Mouse (Mus musculus) forebrain, postnatal 0 days (tissue): ENCODE measurements around the gene Hey2. TPM values are rescaled to one million over a fixed set of nuclear protein-coding genes. Genes with fewer than 3 reads are reported as not detected.

Experiments
- ATAC-seq: fragments of 200-750 bp; cut with Nextera tagmentation; 2 replicates; pipeline ENCODE4 v1.8.0; 2017; ENCODE audit warnings: mild to moderate bottlenecking, moderate library complexity
- DNase-seq: peaks from one replicate; pipeline ENCODE4 v3.0.0-alpha.2; 2015
- H3K27ac ChIP-seq: fragments of 300-500 bp; sonication (generic); 2 replicates; pipeline ENCODE4 v1.5.1; 2014; ENCODE audit warnings: low read depth, mild to moderate bottlenecking, antibody characterized with exemption, low read length, moderate library complexity, mixed read lengths
- H3K27me3 ChIP-seq: fragments of 300-500 bp; sonication (generic); 2 replicates; pipeline ENCODE4 v1.6.1; 2014; ENCODE audit warnings: mild to moderate bottlenecking, low read length, mixed read lengths; ENCODE audit not compliant: insufficient read depth
- H3K36me3 ChIP-seq: fragments of 300-500 bp; sonication (generic); 2 replicates; pipeline ENCODE4 v1.6.1; 2014; ENCODE audit warnings: mild to moderate bottlenecking, moderate library complexity; ENCODE audit not compliant: insufficient read depth
- H3K4me1 ChIP-seq: fragments of 300-500 bp; sonication (generic); 2 replicates; pipeline ENCODE4 v1.6.1; 2014; ENCODE audit warnings: antibody characterized with exemption; ENCODE audit not compliant: insufficient read depth
- H3K4me2 ChIP-seq: fragments of 300-500 bp; sonication (generic); 2 replicates; pipeline ENCODE4 v1.6.1; 2014; ENCODE audit warnings: low read depth, mild to moderate bottlenecking, moderate library complexity
- H3K4me3 ChIP-seq: fragments of 300-500 bp; sonication (generic); 2 replicates; pipeline ENCODE4 v1.5.1; 2014; ENCODE audit warnings: low read depth, low read length, mixed read lengths
- H3K9ac ChIP-seq: fragments of 300-500 bp; sonication (generic); 2 replicates; pipeline ENCODE4 v1.6.1; 2014; ENCODE audit warnings: mild to moderate bottlenecking
- H3K9me3 ChIP-seq: fragments of 300-500 bp; sonication (generic); 2 replicates; pipeline ENCODE4 v1.6.1; 2016; ENCODE audit warnings: low read length
- CTCF ChIP-seq: sonication (generic); IDR thresholded peaks from 2 replicates; pipeline ENCODE4 v1.5.1; 2016; ENCODE audit warnings: antibody characterized with exemption, control low read depth, low read depth
- WGBS: fragments of 180-500 bp; shearing (Covaris S2); extraction: QIAGEN DNeasy Blood & Tissue Kit; methylation state at CpG from one replicate; pipeline ENCODE4 v1.1.7; 2014; 5-methylcytosine and 5-hydroxymethylcytosine counted together
- polyA plus RNA-seq: library from polyadenylated mRNA; unstranded; fragments of >200 nt; fragmentation: Nextera tagmentation; extraction: Ambion mirVana; gene quantifications from 2 replicates; pipeline ENCODE4 v1.2.1, GENCODE M21; 2015
- total RNA-seq: library from RNA; depleted of rRNA; stranded (reverse); fragments of >200 nt; gene quantifications from 2 replicates; pipeline ENCODE4 v1.2.3, GENCODE M21; 2014; rRNA removed

Gene Hey2
- total and polyA plus RNA-seq, 2 experiments from 2014 or later = 2.7 to 7.7 TPM

DNA sequence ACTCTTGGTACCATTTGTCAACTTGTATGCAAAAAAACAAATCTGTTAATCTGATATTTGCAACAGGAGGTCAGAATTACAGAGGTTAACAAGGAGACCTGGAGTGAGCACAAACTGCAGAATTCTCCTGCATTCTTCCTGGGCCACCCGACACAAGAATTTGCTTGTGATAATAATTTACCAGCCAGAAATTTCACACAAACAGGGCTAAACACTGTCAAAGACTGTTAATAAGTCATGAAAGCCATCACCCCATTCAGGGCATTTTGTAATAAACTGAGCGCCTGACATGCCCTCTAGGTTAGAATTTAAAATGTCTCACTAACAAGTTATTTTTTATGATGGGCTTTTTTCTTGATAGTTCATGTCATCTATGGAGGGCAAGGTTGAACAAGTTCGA is 51.6 kb downstream of the Hey2 start:
- TF ChIP-seq CTCF = no peak
- H3K4me1 ChIP-seq = no peaks in the 10 kb centered on the region
- no peak overlapping the region for H3K4me3 ChIP-seq
- ATAC-seq = no peak
- no peak overlapping the region for H3K27ac ChIP-seq
- peaks cover 6% of the 10 kb centered on the region; the same call in 1 of the 2 replicates for H3K36me3 ChIP-seq
- no peak overlapping the region for H3K9ac ChIP-seq
- 95% methylated on average over 3 of the region's 3 CpGs for WGBS
- DNase-seq = no peak
- H3K27me3 ChIP-seq = no peaks in the 10 kb centered on the region
- no peak overlapping the region for H3K4me2 ChIP-seq
- peaks cover 7% of the 10 kb centered on the region; the same call in 1 of the 2 replicates for H3K9me3 ChIP-seq

DNA sequence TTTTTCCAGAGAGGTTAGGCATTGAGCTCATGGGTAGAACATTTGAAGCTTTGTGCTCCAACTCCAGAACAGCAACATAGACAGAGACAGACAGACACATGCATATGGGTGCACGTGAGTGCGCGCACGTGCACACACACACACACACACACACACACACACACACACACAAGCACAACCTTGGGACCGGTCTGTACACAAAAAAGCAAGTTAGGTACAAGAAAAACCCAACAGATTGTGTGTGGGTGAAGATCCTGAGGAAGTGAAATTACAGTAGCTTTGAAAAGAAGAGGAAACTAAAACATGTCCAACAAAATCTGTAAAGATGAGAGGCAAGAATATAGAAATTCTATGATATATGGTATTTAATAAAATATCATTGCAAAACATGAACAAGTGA is 53.1 kb downstream of the Hey2 start:
- no peak overlapping the region for H3K4me3 ChIP-seq
- ATAC-seq = no peak

DNA sequence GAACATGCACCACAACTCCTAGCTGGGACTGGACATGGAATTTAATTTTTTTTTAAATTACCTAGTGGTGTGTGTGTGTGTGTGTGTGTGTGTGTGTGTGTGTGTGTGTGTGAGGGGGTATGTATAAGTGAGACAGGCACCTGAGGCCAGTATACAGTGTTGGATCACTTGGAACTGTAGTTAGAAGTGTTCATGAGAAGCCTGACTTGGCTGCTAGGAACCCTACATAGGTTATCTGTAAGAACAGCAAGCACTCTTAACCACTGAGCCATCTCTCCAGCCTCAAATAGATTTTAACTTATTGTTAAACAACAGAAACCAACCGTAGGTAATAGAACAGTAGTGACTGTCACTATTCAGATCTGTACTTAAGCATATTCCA is 54.3 kb downstream of the Hey2 start:
- no peak overlapping the region for H3K27ac ChIP-seq
- H3K4me2 ChIP-seq = no peak overlapping the region
- ATAC-seq = no peak
- no peaks in the 10 kb centered on the region for H3K4me1 ChIP-seq
- no peak overlapping the region for H3K4me3 ChIP-seq
- no peak for TF ChIP-seq CTCF
- H3K9me3 ChIP-seq = no peaks in the 10 kb centered on the region
- 90% methylated on average over 1 of the region's 1 CpGs for WGBS
- peaks cover 8% of the 10 kb centered on the region for H3K36me3 ChIP-seq
- no peak overlapping the region for H3K9ac ChIP-seq
- no peak for DNase-seq
- H3K27me3 ChIP-seq = no peaks in the 10 kb centered on the region

More for the DNA sequence above, 53.1 kb downstream of the Hey2 start:
- Histone ChIP-seq H3K4me1 (no peaks in the 10 kb centered on the region), H3K36me3 (peaks cover 6% of the 10 kb centered on the region), H3K9me3 (peaks cover 5% of the 10 kb centered on the region; the same call in 1 of the 2 replicates), H3K27me3 (no peaks in the 10 kb centered on the region), H3K4me2 (no peak overlapping the region), H3K9ac (no peak overlapping the region), H3K27ac (no peak overlapping the region)
- WGBS = 98% methylated on average over 5 of the region's 5 CpGs
- no peak for DNase-seq
- TF ChIP-seq CTCF = no peak

DNA sequence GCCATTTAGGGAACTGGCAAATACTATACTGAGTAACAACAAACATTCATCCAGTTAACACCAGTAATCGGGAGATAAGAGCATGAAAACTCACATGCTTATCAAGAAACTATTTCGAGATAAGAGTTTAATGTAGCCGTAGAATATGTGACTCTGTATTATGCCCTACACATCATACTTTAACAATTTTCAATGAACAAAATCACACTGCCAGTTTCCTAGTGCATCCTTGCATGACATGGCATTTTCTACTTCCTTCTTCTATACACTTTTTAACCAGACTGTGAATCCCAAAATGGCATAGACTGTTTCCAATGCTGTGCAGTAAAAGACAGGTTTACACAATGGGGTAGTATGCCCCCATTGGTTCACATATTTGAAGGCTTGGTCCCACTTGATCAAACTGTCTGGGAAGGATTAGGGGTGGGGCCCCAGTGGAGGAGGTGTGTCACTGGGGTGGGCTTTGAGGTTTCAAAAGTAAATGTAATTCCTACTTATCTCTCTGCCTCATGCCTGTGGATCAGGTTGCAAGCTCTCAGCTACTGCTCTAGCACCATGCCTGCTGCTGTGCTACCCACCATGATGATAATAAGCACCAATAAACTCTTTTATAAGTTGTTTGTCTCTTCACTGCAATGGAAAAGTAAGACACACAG is 54.8 kb downstream of the Hey2 start:
- Histone ChIP-seq H3K4me3 (no peak overlapping the region), H3K27ac (no peak overlapping the region), H3K9me3 (no peaks in the 10 kb centered on the region), H3K9ac (no peak overlapping the region), H3K4me1 (no peaks in the 10 kb centered on the region), H3K27me3 (no peaks in the 10 kb centered on the region), H3K4me2 (no peak overlapping the region), H3K36me3 (peaks cover 8% of the 10 kb centered on the region)
- DNase-seq (no peak), ATAC-seq (no peak)
- 94% methylated on average over 3 of the region's 3 CpGs for WGBS
- no peak for TF ChIP-seq CTCF

DNA sequence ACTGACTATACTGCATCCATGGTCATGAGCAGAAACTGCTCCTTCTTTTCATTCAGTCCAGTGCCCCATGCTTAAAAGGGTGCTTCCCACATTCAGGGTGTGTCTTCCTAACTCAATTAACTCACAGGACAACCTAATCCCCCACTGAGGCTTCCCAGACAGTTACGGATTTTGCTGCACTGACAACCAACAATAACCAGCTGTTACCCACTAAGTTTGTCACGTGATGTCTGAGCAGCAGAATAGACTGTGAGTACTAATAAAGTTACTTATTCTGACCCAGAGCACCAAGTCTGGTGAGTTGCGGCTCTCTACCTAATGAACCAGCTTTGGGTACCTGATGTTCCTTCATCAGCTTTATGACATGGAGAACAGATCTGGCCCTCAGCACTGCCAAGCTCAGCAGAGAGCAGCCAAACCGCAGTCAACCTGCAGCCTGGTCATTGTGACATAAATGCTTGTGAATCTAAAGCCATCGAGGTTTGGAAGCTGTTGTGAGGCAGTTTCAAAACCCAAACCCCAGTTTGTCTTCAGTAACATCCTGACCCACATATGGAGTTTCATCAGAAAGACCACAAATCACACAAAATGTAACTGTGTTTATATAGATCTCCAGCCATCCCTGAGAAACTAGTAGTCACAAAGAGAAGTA is 56.4 kb downstream of the Hey2 start:
- no peak overlapping the region for H3K4me2 ChIP-seq

More for the DNA sequence above, 56.4 kb downstream of the Hey2 start:
- WGBS = 89% methylated on average over 5 of the region's 5 CpGs
- no peaks in the 10 kb centered on the region for H3K9me3 ChIP-seq
- H3K4me1 ChIP-seq = no peaks in the 10 kb centered on the region
- no peaks in the 10 kb centered on the region for H3K27me3 ChIP-seq
- ATAC-seq (no peak), DNase-seq (no peak)
- H3K4me3 ChIP-seq = no peak overlapping the region
- no peak overlapping the region for H3K9ac ChIP-seq
- H3K27ac ChIP-seq = no peak overlapping the region
- no peak for TF ChIP-seq CTCF
- H3K36me3 ChIP-seq = peaks cover 8% of the 10 kb centered on the region

Other genes with a start within 250 kb of the Hey2 start
- 13.9 and 18.3 TPM in 2 replicates for gene Trmt11, start 242.1 kb downstream of the Hey2 start, total RNA-seq
- gene Trmt11, start 242.1 kb downstream of the Hey2 start, polyA plus RNA-seq = 16.2 and 19.9 TPM in 2 replicates
- gene Hint3, start 213.2 kb downstream of the Hey2 start, total RNA-seq = 30.8 and 43.8 TPM in 2 replicates
- 13.3 and 15.6 TPM in 2 replicates for gene Hint3, start 213.2 kb downstream of the Hey2 start, polyA plus RNA-seq
- gene Ncoa7, start 39.5 kb downstream of the Hey2 start, total RNA-seq = 21.1 and 22.7 TPM in 2 replicates
- 9.2 and 19.1 TPM in 2 replicates for gene Ncoa7, start 39.5 kb downstream of the Hey2 start, polyA plus RNA-seq